Mouse (Mus musculus) kidney, postnatal 0 days (tissue): ENCODE measurements around the gene Ccnf. TPM values are rescaled to one million over a fixed set of nuclear protein-coding genes. Genes with fewer than 3 reads are reported as not detected.

ENCODE experiments used
- ATAC-seq: fragments of 200-750 bp; cut with Nextera tagmentation; replicated peaks from 2 replicates; pipeline ENCODE4 v1.8.0; 2017; ENCODE audit warnings: low read depth, moderate number of reproducible peaks, moderate TSS enrichment, moderate library complexity; ENCODE audit not compliant: low FRiP score
- DNase-seq: peaks from one replicate; pipeline ENCODE4 v3.0.0-alpha.2; 2016; ENCODE audit warnings: low spot score
- H3K27ac ChIP-seq: fragments of 300-500 bp; sonication (generic); 2 replicates; pipeline ENCODE4 v1.5.1; 2014; ENCODE audit warnings: mild to moderate bottlenecking
- H3K27me3 ChIP-seq: fragments of 300-500 bp; sonication (generic); 2 replicates; pipeline ENCODE4 v1.6.1; 2014; ENCODE audit warnings: low read length, mixed read lengths; ENCODE audit not compliant: insufficient read depth
- H3K36me3 ChIP-seq: fragments of 300-500 bp; sonication (generic); 2 replicates; pipeline ENCODE4 v1.6.1; 2014; ENCODE audit warnings: low read length, mixed read lengths; ENCODE audit not compliant: insufficient read depth
- H3K4me1 ChIP-seq: fragments of 300-500 bp; sonication (generic); replicated peaks from 2 replicates; pipeline ENCODE4 v1.6.1; 2014; ENCODE audit warnings: antibody characterized with exemption, low read length, mixed read lengths; ENCODE audit not compliant: insufficient read depth
- H3K4me2 ChIP-seq: fragments of 300-500 bp; sonication (generic); 2 replicates; pipeline ENCODE4 v1.6.1; 2014; ENCODE audit warnings: mild to moderate bottlenecking, low read length, moderate library complexity, mixed read lengths
- H3K4me3 ChIP-seq: fragments of 300-500 bp; sonication (generic); replicated peaks from 2 replicates; pipeline ENCODE4 v1.5.1; 2014; ENCODE audit warnings: low read depth, low read length
- H3K9ac ChIP-seq: fragments of 300-500 bp; sonication (generic); 2 replicates; pipeline ENCODE4 v1.6.1; 2014; ENCODE audit warnings: low read depth, low read length
- H3K9me3 ChIP-seq: fragments of 300-500 bp; sonication (generic); replicated peaks from 2 replicates; pipeline ENCODE4 v1.6.1; 2016; ENCODE audit warnings: low read length, inconsistent platforms, mixed read lengths
- CTCF ChIP-seq: IDR thresholded peaks from 2 replicates; pipeline ENCODE4 v1.5.1; 2016; ENCODE audit warnings: antibody characterized with exemption, low read depth, mild to moderate bottlenecking, moderate library complexity
- WGBS: fragments of 180-500 bp; shearing (Covaris S2); extraction: QIAGEN DNeasy Blood & Tissue Kit; methylation state at CpG from one replicate; pipeline ENCODE4 v1.1.7; 2014; 5-methylcytosine and 5-hydroxymethylcytosine counted together
- polyA plus RNA-seq: library from polyadenylated mRNA; unstranded; fragments of >200 nt; fragmentation: Nextera tagmentation; extraction: Ambion mirVana; gene quantifications from 2 replicates; pipeline ENCODE4 v1.2.1, GENCODE M21; 2015

The Ccnf gene
- polyA plus RNA-seq, 1 experiment from 2014 or later = 18.3 TPM

DNA sequence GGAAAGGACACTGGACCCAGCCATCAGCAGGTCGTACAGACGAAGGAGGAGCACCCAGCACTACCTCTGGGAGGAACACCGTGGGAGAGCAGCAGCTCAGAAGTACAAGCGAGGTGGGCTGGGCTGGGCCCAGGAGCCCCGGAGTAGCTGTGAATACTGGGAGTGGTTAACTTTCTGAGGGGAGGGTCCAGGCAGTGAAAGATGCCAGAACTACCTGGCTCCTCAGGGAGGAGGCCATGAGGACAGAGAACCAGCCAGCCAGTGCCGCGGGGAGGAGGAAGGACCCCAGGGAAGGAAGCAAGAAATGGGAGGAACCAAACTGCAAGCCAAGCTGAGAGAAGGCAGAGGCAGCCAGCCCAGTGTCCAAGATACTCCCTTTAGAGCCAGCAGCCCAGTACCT is 23.3 kb downstream of the Ccnf start:
- H3K27ac ChIP-seq = no peak overlapping the region
- H3K27me3 ChIP-seq = no peaks in the 10 kb centered on the region
- no peaks in the 10 kb centered on the region for H3K9me3 ChIP-seq
- no peak for ATAC-seq
- H3K4me1 ChIP-seq = no peaks in the 10 kb centered on the region
- WGBS = 76% methylated on average over 7 of the region's 7 CpGs
- no peak for DNase-seq
- H3K9ac ChIP-seq = no peak overlapping the region
- TF ChIP-seq CTCF = no peak
- no peak overlapping the region for H3K4me3 ChIP-seq
- peaks cover 46% of the 10 kb centered on the region for H3K36me3 ChIP-seq
- no peak overlapping the region for H3K4me2 ChIP-seq

GRCm38 (mm10) chr17:24226721-24227120 is 24.6 kb downstream of the Ccnf start:
- peaks cover 46% of the 10 kb centered on the region for H3K36me3 ChIP-seq
- 90% methylated on average over 8 of the region's 8 CpGs for WGBS
- TF ChIP-seq CTCF = no peak

DNA sequence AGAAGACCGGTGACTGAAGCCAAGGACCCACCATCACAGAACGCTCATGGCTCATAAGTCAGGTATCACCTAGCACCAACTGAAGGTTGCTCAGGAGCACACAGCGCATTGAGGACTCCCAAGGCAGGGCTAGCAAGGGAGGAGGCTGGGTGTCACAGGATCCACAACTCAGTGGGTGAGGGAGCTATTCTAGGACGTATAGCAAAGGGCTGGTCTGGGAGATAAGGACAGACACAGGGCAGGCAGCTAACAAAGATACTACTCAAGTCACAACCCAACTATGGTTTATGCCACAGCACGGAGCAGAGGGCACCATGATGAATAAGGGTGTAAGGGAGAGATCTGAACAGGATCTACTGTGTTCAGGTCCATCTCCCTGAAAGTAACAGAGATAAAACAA is 25.4 kb downstream of the Ccnf start:
- Histone ChIP-seq H3K4me3 (no peak overlapping the region), H3K36me3 (peaks cover 42% of the 10 kb centered on the region), H3K27me3 (no peaks in the 10 kb centered on the region), H3K27ac (no peak overlapping the region), H3K4me1 (no peaks in the 10 kb centered on the region), H3K4me2 (no peak overlapping the region), H3K9ac (no peak overlapping the region), H3K9me3 (no peaks in the 10 kb centered on the region)
- 92% methylated on average over 5 of the region's 5 CpGs for WGBS
- no peak for TF ChIP-seq CTCF
- DNase-seq (no peak), ATAC-seq (no peak)

More at GRCm38 (mm10) chr17:24226721-24227120, 24.6 kb downstream of the Ccnf start:
- Histone ChIP-seq H3K27ac (no peak overlapping the region), H3K27me3 (no peaks in the 10 kb centered on the region), H3K4me3 (no peak overlapping the region), H3K9me3 (no peaks in the 10 kb centered on the region), H3K9ac (no peak overlapping the region), H3K4me2 (no peak overlapping the region), H3K4me1 (no peaks in the 10 kb centered on the region)
- ATAC-seq (no peak), DNase-seq (no peak)

DNA sequence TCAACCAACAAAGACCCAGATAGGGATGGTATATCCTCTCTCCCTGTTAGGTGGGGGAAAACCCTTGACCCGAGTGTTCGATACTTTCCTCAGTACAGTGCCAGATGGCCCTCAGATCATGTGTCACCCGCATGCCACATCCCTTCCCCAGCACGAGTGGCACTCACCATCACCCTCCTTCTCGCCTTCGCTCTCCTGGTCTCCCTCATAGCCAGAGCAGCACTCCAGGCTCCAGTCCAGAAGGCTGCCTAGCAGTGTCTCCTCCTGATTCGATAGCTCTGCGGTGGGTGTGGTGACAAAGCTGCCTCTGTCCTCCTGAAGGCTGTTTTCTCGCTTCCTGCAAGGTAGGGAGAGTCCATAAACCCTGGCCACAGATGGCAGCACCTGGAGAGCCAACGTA is 26.5 kb downstream of the Ccnf start:
- DNase-seq (no peak), ATAC-seq (no peak)
- no peak overlapping the region for H3K9ac ChIP-seq
- H3K4me3 ChIP-seq = no peak overlapping the region
- 78% methylated on average over 10 of the region's 10 CpGs for WGBS
- H3K4me2 ChIP-seq = no peak overlapping the region
- H3K27me3 ChIP-seq = no peaks in the 10 kb centered on the region
- peaks cover 38% of the 10 kb centered on the region for H3K36me3 ChIP-seq
- TF ChIP-seq CTCF = no peak
- H3K9me3 ChIP-seq = no peaks in the 10 kb centered on the region
- 0 out of 2 replicates have a peak, but pooled peaks cover 3% of the 10 kb centered on the region for H3K4me1 ChIP-seq
- no peak overlapping the region for H3K27ac ChIP-seq

DNA sequence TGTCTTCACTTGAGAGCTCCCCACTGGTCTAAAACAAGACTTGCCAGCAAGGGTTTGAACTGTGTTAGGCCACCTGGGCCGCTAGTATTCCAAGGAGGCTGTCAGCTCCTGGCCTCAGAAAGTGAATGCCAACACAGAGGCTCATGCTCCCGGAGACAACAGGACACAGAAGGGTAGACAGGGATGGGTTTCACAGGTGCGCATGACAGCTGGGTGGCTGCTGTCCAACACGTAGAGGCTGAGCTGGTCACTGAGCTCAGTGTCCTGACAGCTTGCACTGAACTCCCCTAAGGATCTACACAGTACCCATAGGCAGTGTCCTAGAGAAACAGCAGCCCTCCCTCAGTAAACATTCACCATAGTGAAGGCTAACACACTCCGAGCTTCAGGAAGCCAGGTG is 27.8 kb downstream of the Ccnf start:
- no peaks in the 10 kb centered on the region for H3K27me3 ChIP-seq
- WGBS = 83% methylated on average over 5 of the region's 5 CpGs
- ATAC-seq (no peak), DNase-seq (no peak)
- peaks cover 33% of the 10 kb centered on the region for H3K36me3 ChIP-seq
- no peaks in the 10 kb centered on the region for H3K9me3 ChIP-seq
- no peak for TF ChIP-seq CTCF
- no peak overlapping the region for H3K9ac ChIP-seq
- H3K4me2 ChIP-seq = no peak overlapping the region
- H3K27ac ChIP-seq = no peak overlapping the region
- 0 out of 2 replicates have a peak, but pooled peaks cover 4% of the 10 kb centered on the region for H3K4me1 ChIP-seq
- no peak overlapping the region for H3K4me3 ChIP-seq

DNA sequence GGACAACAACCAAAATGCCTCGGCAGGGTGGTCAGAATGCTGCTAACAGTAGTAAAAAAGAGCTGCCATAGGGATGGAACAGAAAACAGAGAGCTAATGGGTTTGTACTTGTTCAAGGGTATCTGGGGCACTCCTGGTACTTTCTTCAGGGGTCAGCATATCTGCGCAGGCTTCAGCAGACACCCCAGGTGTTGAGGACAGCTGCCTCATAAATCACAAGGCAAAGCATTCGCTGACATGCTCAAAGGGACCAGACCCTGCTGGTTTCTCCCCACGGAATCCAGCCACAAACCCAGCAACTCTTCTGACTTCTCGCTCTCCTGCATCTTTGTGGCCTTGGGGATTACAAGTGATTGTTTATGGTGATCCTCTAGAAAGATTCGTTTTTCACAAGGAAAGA is 28.6 kb downstream of the Ccnf start:
- Histone ChIP-seq H3K36me3 (peaks cover 28% of the 10 kb centered on the region), H3K27ac (no peak overlapping the region), H3K9me3 (no peaks in the 10 kb centered on the region), H3K4me1 (0 out of 2 replicates have a peak, but pooled peaks cover 4% of the 10 kb centered on the region), H3K4me2 (no peak overlapping the region), H3K27me3 (no peaks in the 10 kb centered on the region), H3K4me3 (no peak overlapping the region), H3K9ac (no peak overlapping the region)
- DNase-seq (no peak), ATAC-seq (no peak)
- 56% methylated on average over 6 of the region's 6 CpGs for WGBS
- TF ChIP-seq CTCF = no peak
